Mouse (Mus musculus) forebrain, embryonic 16.5 days (tissue): ENCODE results near the gene Ppm1b. TPM values are rescaled to one million over a fixed set of nuclear protein-coding genes. Genes with fewer than 3 reads are reported as not detected.

ENCODE experiments used
- ATAC-seq: fragments of 200-750 bp; cut with Nextera tagmentation; 2 replicates; pipeline ENCODE4 v1.8.0; 2017; ENCODE audit warnings: mild to moderate bottlenecking, moderate library complexity
- H3K27ac ChIP-seq: fragments of 300-500 bp; sonication (generic); 2 replicates; pipeline ENCODE4 v1.5.1; 2014; ENCODE audit warnings: low read length, control low read depth
- H3K27me3 ChIP-seq: fragments of 300-500 bp; sonication (generic); replicated peaks from 2 replicates; pipeline ENCODE4 v1.6.1; 2014; ENCODE audit warnings: low read length; ENCODE audit not compliant: control insufficient read depth, insufficient read depth
- H3K36me3 ChIP-seq: fragments of 300-500 bp; sonication (generic); 2 replicates; pipeline ENCODE4 v1.6.1; 2014; ENCODE audit not compliant: control insufficient read depth, insufficient read depth
- H3K4me1 ChIP-seq: fragments of 300-500 bp; sonication (generic); replicated peaks from 2 replicates; pipeline ENCODE4 v1.6.1; 2014; ENCODE audit warnings: low read length; ENCODE audit not compliant: control insufficient read depth, insufficient read depth
- H3K4me2 ChIP-seq: fragments of 300-500 bp; sonication (generic); 2 replicates; pipeline ENCODE4 v1.6.1; 2014; ENCODE audit warnings: mild to moderate bottlenecking, low read length, control low read depth
- H3K4me3 ChIP-seq: fragments of 300-500 bp; sonication (generic); replicated peaks from 2 replicates; pipeline ENCODE4 v1.5.1; 2014; ENCODE audit warnings: mild to moderate bottlenecking, low read length, control low read depth
- H3K9ac ChIP-seq: fragments of 300-500 bp; sonication (generic); replicated peaks from 2 replicates; pipeline ENCODE4 v1.6.1; 2014; ENCODE audit warnings: low read depth, low read length, control low read depth
- H3K9me3 ChIP-seq: fragments of 300-500 bp; sonication (generic); 2 replicates; pipeline ENCODE4 v1.6.1; 2016; ENCODE audit warnings: low read length; ENCODE audit not compliant: control insufficient read depth
- WGBS: fragments of 180-500 bp; shearing (Covaris S2); extraction: QIAGEN DNeasy Blood & Tissue Kit; methylation state at CpG from one replicate; pipeline ENCODE4 v1.1.7; 2014; 5-methylcytosine and 5-hydroxymethylcytosine counted together
- polyA plus RNA-seq: library from polyadenylated mRNA; unstranded; fragments of >200 nt; fragmentation: Nextera tagmentation; extraction: Ambion mirVana; gene quantifications from 2 replicates; pipeline ENCODE4 v1.2.1, GENCODE M21; 2015

The Ppm1b gene
- polyA plus RNA-seq, 1 experiment from 2014 or later, result 85.5 TPM

DNA sequence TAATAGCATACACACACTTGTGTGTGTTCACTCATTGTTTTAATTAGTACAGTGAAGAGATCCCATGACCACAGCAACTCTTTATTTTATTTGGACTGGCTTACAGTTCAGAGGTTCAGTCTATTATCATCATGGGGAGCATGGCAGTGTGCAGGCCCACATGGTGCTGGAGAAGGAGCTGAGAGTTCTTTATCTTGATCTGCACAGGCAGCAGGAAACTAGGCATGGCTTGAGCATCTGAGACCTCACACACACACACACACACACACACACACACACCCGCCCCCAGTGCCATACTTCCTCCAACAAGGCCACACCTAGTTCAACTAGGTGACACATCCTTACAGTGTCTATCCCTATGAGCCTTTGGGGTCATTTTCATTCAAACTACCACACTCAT, 41.1 kb downstream of the Ppm1b start:
- no peaks in the 10 kb centered on the region for H3K27me3 ChIP-seq
- H3K27ac ChIP-seq, result no peak overlapping the region
- H3K4me3 ChIP-seq, result no peak overlapping the region
- no peak overlapping the region for H3K9ac ChIP-seq
- 88% methylated on average over 1 of the region's 1 CpGs for WGBS
- H3K36me3 ChIP-seq, result no peaks in the 10 kb centered on the region
- ATAC-seq, result no peak
- no peaks in the 10 kb centered on the region; the same call in 1 of the 2 replicates for H3K4me1 ChIP-seq
- H3K4me2 ChIP-seq, result no peak overlapping the region
- H3K9me3 ChIP-seq, result no peaks in the 10 kb centered on the region

- Histone ChIP-seq H3K4me3 (no peak overlapping the region), H3K4me1 (no peaks in the 10 kb centered on the region; the same call in 1 of the 2 replicates), H3K4me2 (no peak overlapping the region), H3K9me3 (no peaks in the 10 kb centered on the region), H3K27ac (no peak overlapping the region), H3K36me3 (no peaks in the 10 kb centered on the region), H3K9ac (no peak overlapping the region), H3K27me3 (no peaks in the 10 kb centered on the region)
- WGBS, result 77% methylated on average over 10 of the region's 10 CpGs
- no peak for ATAC-seq
Observed at GRCm38 (mm10) chr17:84999636-85000035, 43.1 kb downstream of the Ppm1b start.

- no peak overlapping the region for H3K4me2 ChIP-seq
- H3K36me3 ChIP-seq, result no peaks in the 10 kb centered on the region
- H3K9ac ChIP-seq, result no peak overlapping the region
- no peaks in the 10 kb centered on the region for H3K4me1 ChIP-seq
- WGBS, result 84% methylated on average over 6 of the region's 6 CpGs
- no peaks in the 10 kb centered on the region for H3K9me3 ChIP-seq
- ATAC-seq, result no peak
- no peaks in the 10 kb centered on the region for H3K27me3 ChIP-seq
- no peak overlapping the region for H3K4me3 ChIP-seq
- H3K27ac ChIP-seq, result no peak overlapping the region
Observed at GRCm38 (mm10) chr17:85013485-85013884, 56.9 kb downstream of the Ppm1b start.

DNA sequence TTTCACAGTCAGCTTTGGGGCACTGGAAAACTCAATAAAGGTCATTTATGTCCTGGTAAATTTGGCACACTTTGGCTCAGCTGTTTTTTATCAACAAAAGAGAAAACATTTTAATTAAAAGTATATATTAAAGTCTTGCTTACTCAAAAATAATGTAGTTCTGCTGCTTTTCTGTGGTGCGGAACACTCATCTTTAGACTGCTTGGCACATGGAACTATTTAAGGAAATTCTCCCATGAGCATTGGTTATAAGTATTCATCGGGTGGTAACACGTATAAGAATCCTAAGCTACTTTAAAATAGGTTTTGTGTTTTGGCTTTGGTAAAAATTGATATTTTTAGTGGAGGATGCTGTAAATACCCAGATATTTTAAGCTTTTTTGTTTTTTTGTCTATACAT, 58.1 kb downstream of the Ppm1b start:
- no peaks in the 10 kb centered on the region for H3K9me3 ChIP-seq
- H3K4me3 ChIP-seq, result no peak overlapping the region
- no peaks in the 10 kb centered on the region for H3K27me3 ChIP-seq
- ATAC-seq, result no peak
- H3K9ac ChIP-seq, result no peak overlapping the region
- H3K36me3 ChIP-seq, result no peaks in the 10 kb centered on the region
- H3K27ac ChIP-seq, result no peak overlapping the region
- WGBS, result 89% methylated on average over 3 of the region's 3 CpGs
- no peak overlapping the region for H3K4me2 ChIP-seq
- no peaks in the 10 kb centered on the region for H3K4me1 ChIP-seq

DNA sequence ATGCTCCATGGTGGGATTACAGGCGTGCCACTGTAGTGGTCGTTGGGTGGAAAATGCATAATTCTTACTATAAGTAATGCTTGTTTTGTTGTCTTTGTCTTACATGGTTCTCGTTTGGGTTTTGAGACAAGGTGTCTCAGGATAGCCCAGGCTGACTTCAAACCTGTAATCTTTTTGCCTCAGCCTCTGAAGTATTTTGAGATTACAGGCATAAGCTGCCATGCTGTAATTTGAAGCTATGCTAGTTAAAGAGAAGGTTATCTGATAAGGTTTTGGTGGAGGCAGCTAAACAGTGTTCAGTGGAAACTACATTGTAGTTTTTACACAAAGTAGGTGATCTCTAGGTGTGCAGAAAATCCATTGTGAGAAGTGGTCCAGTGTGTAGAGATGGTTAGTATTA, 61.8 kb downstream of the Ppm1b start:
- 91% methylated on average over 3 of the region's 3 CpGs for WGBS
- H3K9ac ChIP-seq, result no peak overlapping the region
- no peaks in the 10 kb centered on the region for H3K4me1 ChIP-seq
- no peaks in the 10 kb centered on the region for H3K27me3 ChIP-seq
- ATAC-seq, result no peak
- no peaks in the 10 kb centered on the region for H3K9me3 ChIP-seq
- H3K4me2 ChIP-seq, result no peak overlapping the region
- no peak overlapping the region for H3K27ac ChIP-seq
- H3K4me3 ChIP-seq, result no peak overlapping the region
- no peaks in the 10 kb centered on the region for H3K36me3 ChIP-seq

DNA sequence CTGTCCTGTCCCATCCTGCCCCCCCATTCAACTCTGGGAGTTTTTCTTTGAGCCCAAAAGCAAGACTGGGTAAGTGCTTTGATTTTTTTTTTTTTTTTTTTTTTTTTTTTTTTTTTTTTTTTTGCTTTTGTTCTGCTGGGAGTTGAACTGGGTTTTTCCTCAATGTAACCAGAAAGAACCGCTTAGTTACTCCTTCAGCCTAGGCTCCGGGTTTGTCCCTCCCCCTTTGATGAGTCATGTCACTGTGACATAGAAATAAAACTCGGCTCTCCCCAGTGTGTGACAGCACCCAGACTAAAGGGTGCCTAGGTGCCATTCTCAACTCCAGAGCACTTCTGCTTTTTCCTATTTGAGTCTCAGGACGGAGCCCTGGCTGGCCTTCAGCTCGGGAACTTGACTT, 62.3 kb downstream of the Ppm1b start:
- Histone ChIP-seq H3K36me3 (no peaks in the 10 kb centered on the region), H3K4me2 (no peak overlapping the region), H3K9me3 (no peaks in the 10 kb centered on the region), H3K4me1 (no peaks in the 10 kb centered on the region), H3K9ac (no peak overlapping the region), H3K27me3 (no peaks in the 10 kb centered on the region), H3K27ac (no peak overlapping the region), H3K4me3 (no peak overlapping the region)
- 86% methylated on average over 5 of the region's 5 CpGs for WGBS
- ATAC-seq, result no peak

DNA sequence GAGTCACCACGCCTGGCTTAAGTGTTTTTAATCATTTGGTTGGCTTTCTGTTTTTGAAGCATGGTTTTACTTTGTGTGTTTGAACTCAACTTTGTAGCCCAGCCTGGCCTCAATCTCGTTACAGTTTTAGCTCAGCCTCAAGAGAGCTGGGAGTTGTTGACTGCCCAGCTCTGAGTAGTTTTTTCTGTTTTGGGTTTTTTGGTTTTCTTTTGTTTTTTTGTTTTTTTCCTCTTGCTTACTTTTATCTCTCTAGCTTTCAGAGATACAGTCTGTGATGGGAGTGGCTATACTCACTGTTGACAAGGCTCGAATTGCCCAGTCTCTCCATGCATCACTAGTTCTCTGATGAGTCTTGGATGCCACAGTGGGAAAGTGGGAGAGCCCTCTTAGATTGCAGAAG, 63.8 kb downstream of the Ppm1b start:
- ATAC-seq, result no peak
- H3K4me1 ChIP-seq, result no peaks in the 10 kb centered on the region
- H3K27ac ChIP-seq, result no peak overlapping the region
- H3K9me3 ChIP-seq, result no peaks in the 10 kb centered on the region
- no peaks in the 10 kb centered on the region for H3K27me3 ChIP-seq
- H3K4me2 ChIP-seq, result no peak overlapping the region
- no peaks in the 10 kb centered on the region for H3K36me3 ChIP-seq
- 80% methylated on average over 3 of the region's 3 CpGs for WGBS
- H3K4me3 ChIP-seq, result no peak overlapping the region
- H3K9ac ChIP-seq, result no peak overlapping the region

GRCm38 (mm10) chr17:85023247-85024167, 67.0 kb downstream of the Ppm1b start:
- H3K27me3 ChIP-seq, result no peaks in the 10 kb centered on the region
- no peaks in the 10 kb centered on the region for H3K9me3 ChIP-seq
- peak; percentile 43; the same call in 1 of the 2 replicates for ATAC-seq
- 58% methylated on average over 22 of the region's 22 CpGs for WGBS
- H3K4me2 ChIP-seq, result no peak overlapping the region
- H3K36me3 ChIP-seq, result no peaks in the 10 kb centered on the region
- no peak overlapping the region for H3K27ac ChIP-seq
- H3K9ac ChIP-seq, result no peak overlapping the region
- H3K4me3 ChIP-seq, result no peak overlapping the region
- H3K4me1 ChIP-seq, result no peaks in the 10 kb centered on the region

DNA sequence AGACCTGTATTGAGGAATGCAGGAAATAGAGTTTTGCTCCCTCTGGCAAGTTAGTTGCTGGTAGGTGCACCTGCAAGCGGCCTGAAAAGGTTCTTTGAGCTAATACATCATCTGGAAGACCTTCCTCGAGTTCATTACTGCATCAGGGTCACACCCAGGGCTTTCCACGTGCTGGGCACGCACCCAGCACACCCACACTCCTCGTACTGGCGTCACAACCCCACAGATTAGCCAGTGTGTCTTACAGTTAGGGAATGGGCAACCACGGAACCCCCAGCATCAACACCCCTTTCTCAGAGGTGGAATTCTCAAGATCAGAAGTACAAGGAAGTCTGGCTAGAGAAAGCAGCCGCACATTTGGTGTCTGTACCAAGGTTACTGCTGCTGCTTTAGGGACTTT, 67.7 kb downstream of the Ppm1b start:
- Histone ChIP-seq H3K4me1 (no peaks in the 10 kb centered on the region), H3K27ac (no peak overlapping the region), H3K4me2 (no peak overlapping the region), H3K36me3 (no peaks in the 10 kb centered on the region), H3K27me3 (no peaks in the 10 kb centered on the region), H3K4me3 (no peak overlapping the region), H3K9me3 (no peaks in the 10 kb centered on the region), H3K9ac (no peak overlapping the region)
- no peak for ATAC-seq
- 89% methylated on average over 8 of the region's 8 CpGs for WGBS
